Mouse (Mus musculus) embryonic facial prominence, embryonic 15.5 days (tissue): ENCODE data around the gene Cox4i1. TPM values are rescaled to one million over a fixed set of nuclear protein-coding genes. Genes with fewer than 3 reads are reported as not detected.

Experiments
- ATAC-seq: fragments of 200-750 bp; cut with Nextera tagmentation; 2 replicates; pipeline ENCODE4 v1.8.0; 2017; ENCODE audit warnings: low read depth, moderate TSS enrichment; ENCODE audit not compliant: insufficient number of reproducible peaks, low FRiP score, low TSS enrichment
- H3K27ac ChIP-seq: fragments of 300-500 bp; sonication (generic); replicated peaks from 2 replicates; pipeline ENCODE4 v1.5.1; 2015; ENCODE audit warnings: mild to moderate bottlenecking, inconsistent platforms
- H3K27me3 ChIP-seq: fragments of 300-500 bp; sonication (generic); 2 replicates; pipeline ENCODE4 v1.6.1; 2015; ENCODE audit warnings: inconsistent platforms
- H3K36me3 ChIP-seq: fragments of 300-500 bp; sonication (generic); 2 replicates; pipeline ENCODE4 v1.6.1; 2015; ENCODE audit warnings: mild to moderate bottlenecking, inconsistent platforms
- H3K4me1 ChIP-seq: fragments of 300-500 bp; sonication (generic); 2 replicates; pipeline ENCODE4 v1.6.1; 2015; ENCODE audit warnings: inconsistent platforms
- H3K4me2 ChIP-seq: fragments of 300-500 bp; sonication (generic); replicated peaks from 2 replicates; pipeline ENCODE4 v1.6.1; 2015; ENCODE audit warnings: mild to moderate bottlenecking, inconsistent platforms
- H3K4me3 ChIP-seq: fragments of 300-500 bp; sonication (generic); replicated peaks from 2 replicates; pipeline ENCODE4 v1.5.1; 2015; ENCODE audit warnings: mild to moderate bottlenecking, inconsistent platforms
- H3K9ac ChIP-seq: fragments of 300-500 bp; sonication (generic); 2 replicates; pipeline ENCODE4 v1.6.1; 2015; ENCODE audit warnings: inconsistent platforms
- H3K9me3 ChIP-seq: fragments of 300-500 bp; sonication (generic); replicated peaks from 2 replicates; pipeline ENCODE4 v1.6.1; 2016; ENCODE audit warnings: inconsistent platforms
- WGBS: fragments of 180-500 bp; shearing (Covaris S2); methylation state at CpG from one replicate; pipeline ENCODE4 v1.1.7; 2015; 5-methylcytosine and 5-hydroxymethylcytosine counted together
- polyA plus RNA-seq: library from polyadenylated mRNA; unstranded; fragments of >200 nt; fragmentation: Nextera tagmentation; extraction: Ambion mirVana; gene quantifications from 2 replicates; pipeline ENCODE4 v1.2.1, GENCODE M21; 2015

Gene Cox4i1
- polyA plus RNA-seq, 1 experiment from 2014 or later = 1,008 TPM

- H3K4me1 ChIP-seq = peaks cover 36% of the 10 kb centered on the region
- 0 out of 2 replicates have a peak overlapping the region, but pooled peaks have one; percentile 24 for H3K9ac ChIP-seq
- H3K27ac ChIP-seq = no peak overlapping the region
- no peaks in the 10 kb centered on the region for H3K36me3 ChIP-seq
- 28% methylated on average over 17 of the region's 17 CpGs for WGBS
- no peaks in the 10 kb centered on the region for H3K27me3 ChIP-seq
- ATAC-seq = no peak
- H3K9me3 ChIP-seq = no peaks in the 10 kb centered on the region
- H3K4me2 ChIP-seq = peak overlapping the region; percentile 99
- H3K4me3 ChIP-seq = peak overlapping the region; percentile 66
Observed at GRCm38 (mm10) chr8:120632969-120633664, 34.9 kb upstream of the Cox4i1 start.

GRCm38 (mm10) chr8:120633665-120634271 lies 34.3 kb upstream of the Cox4i1 start:
- WGBS = 1% methylated on average over 44 of the region's 44 CpGs
- no peaks in the 10 kb centered on the region for H3K9me3 ChIP-seq
- peaks cover 36% of the 10 kb centered on the region for H3K4me1 ChIP-seq
- peak overlapping the region; percentile 99 for H3K4me2 ChIP-seq
- H3K36me3 ChIP-seq = no peaks in the 10 kb centered on the region
- no peak overlapping the region for H3K27ac ChIP-seq
- H3K9ac ChIP-seq = peak overlapping the region; percentile 24
- peak overlapping the region; percentile 66 for H3K4me3 ChIP-seq
- ATAC-seq = peak; percentile 20; the same call in 1 of the 2 replicates
- H3K27me3 ChIP-seq = no peaks in the 10 kb centered on the region

- H3K4me2 ChIP-seq = peak overlapping the region; percentile 99
- peak overlapping the region; percentile 66 for H3K4me3 ChIP-seq
- H3K9ac ChIP-seq = peak overlapping the region; percentile 24
- H3K9me3 ChIP-seq = no peaks in the 10 kb centered on the region
- under 1% methylated on average over 40 of the region's 42 CpGs for WGBS
- peak; percentile 63 for ATAC-seq
- peaks cover 36% of the 10 kb centered on the region for H3K4me1 ChIP-seq
- H3K27ac ChIP-seq = no peak overlapping the region
- H3K27me3 ChIP-seq = no peaks in the 10 kb centered on the region
- no peaks in the 10 kb centered on the region for H3K36me3 ChIP-seq
Observed at GRCm38 (mm10) chr8:120634329-120634839, 33.6 kb upstream of the Cox4i1 start.

- no peaks in the 10 kb centered on the region for H3K27me3 ChIP-seq
- H3K27ac ChIP-seq = no peak overlapping the region
- 35% methylated on average over 8 of the region's 8 CpGs for WGBS
- no peak overlapping the region for H3K4me3 ChIP-seq
- H3K9me3 ChIP-seq = no peaks in the 10 kb centered on the region
- no peak overlapping the region for H3K4me2 ChIP-seq
- no peak for ATAC-seq
- H3K36me3 ChIP-seq = no peaks in the 10 kb centered on the region
- H3K4me1 ChIP-seq = peaks cover 13% of the 10 kb centered on the region
- no peak overlapping the region for H3K9ac ChIP-seq
Observed at GRCm38 (mm10) chr8:120641245-120641644, 26.8 kb upstream of the Cox4i1 start.

GRCm38 (mm10) chr8:120642031-120642662 lies 25.9 kb upstream of the Cox4i1 start:
- WGBS = 78% methylated on average over 10 of the region's 10 CpGs
- Histone ChIP-seq H3K4me2 (no peak overlapping the region), H3K27ac (no peak overlapping the region), H3K4me1 (peaks cover 13% of the 10 kb centered on the region), H3K4me3 (no peak overlapping the region), H3K9ac (no peak overlapping the region), H3K9me3 (no peaks in the 10 kb centered on the region), H3K36me3 (no peaks in the 10 kb centered on the region), H3K27me3 (no peaks in the 10 kb centered on the region)
- ATAC-seq = no peak

GRCm38 (mm10) chr8:120644663-120645062 lies 23.4 kb upstream of the Cox4i1 start:
- H3K27ac ChIP-seq = peak overlapping the region; percentile 48

GRCm38 (mm10) chr8:120647532-120647931 lies 20.5 kb upstream of the Cox4i1 start, which contains the start of gene 1190005I06Rik:
Gene 1190005I06Rik (minus strand): TSS chr8:120647632.
- Histone ChIP-seq H3K9me3 (no peaks in the 10 kb centered on the region), H3K27ac (no peak within 1 kb of the TSS), H3K4me2 (no peak within 1 kb of the TSS), H3K27me3 (no peaks in the 10 kb centered on the region), H3K36me3 (no peaks in the 10 kb centered on the region; the same call in 1 of the 2 replicates), H3K4me1 (peaks cover 13% of the 10 kb centered on the region), H3K4me3 (no peak within 1 kb of the TSS), H3K9ac (no peak within 1 kb of the TSS)
- no peak for ATAC-seq
- 28% methylated on average over 7 of the region's 7 CpGs for WGBS

More at GRCm38 (mm10) chr8:120644663-120645062, 23.4 kb upstream of the Cox4i1 start:
- Histone ChIP-seq H3K4me3 (no peak overlapping the region), H3K36me3 (no peaks in the 10 kb centered on the region; the same call in 1 of the 2 replicates), H3K4me1 (peaks cover 13% of the 10 kb centered on the region), H3K4me2 (no peak overlapping the region), H3K27me3 (no peaks in the 10 kb centered on the region), H3K9ac (no peak overlapping the region), H3K9me3 (no peaks in the 10 kb centered on the region)
- WGBS = 59% methylated on average over 7 of the region's 7 CpGs
- no peak; the same call in 1 of the 2 replicates for ATAC-seq

GRCm38 (mm10) chr8:120656322-120657052 lies 11.5 kb upstream of the Cox4i1 start:
- H3K4me2 ChIP-seq = no peak overlapping the region
- H3K9ac ChIP-seq = no peak overlapping the region
- peaks cover 65% of the 10 kb centered on the region for H3K36me3 ChIP-seq
- no peak overlapping the region for H3K27ac ChIP-seq
- no peaks in the 10 kb centered on the region for H3K27me3 ChIP-seq
- ATAC-seq = no peak
- WGBS = 89% methylated on average over 7 of the region's 7 CpGs
- no peaks in the 10 kb centered on the region for H3K9me3 ChIP-seq
- no peak overlapping the region for H3K4me3 ChIP-seq
- no peaks in the 10 kb centered on the region for H3K4me1 ChIP-seq

GRCm38 (mm10) chr8:120657415-120657814 lies 10.6 kb upstream of the Cox4i1 start:
- no peak overlapping the region for H3K27ac ChIP-seq
- H3K9me3 ChIP-seq = no peaks in the 10 kb centered on the region
- no peak overlapping the region for H3K4me2 ChIP-seq
- peaks cover 65% of the 10 kb centered on the region for H3K36me3 ChIP-seq
- 82% methylated on average over 8 of the region's 8 CpGs for WGBS
- no peak overlapping the region for H3K9ac ChIP-seq
- no peaks in the 10 kb centered on the region for H3K27me3 ChIP-seq
- no peaks in the 10 kb centered on the region for H3K4me1 ChIP-seq
- H3K4me3 ChIP-seq = no peak overlapping the region
- ATAC-seq = no peak

- no peak for ATAC-seq
Observed at GRCm38 (mm10) chr8:120664566-120664965, 3.5 kb upstream of the Cox4i1 start.

More at GRCm38 (mm10) chr8:120664566-120664965, 3.5 kb upstream of the Cox4i1 start:
- no peaks in the 10 kb centered on the region for H3K27me3 ChIP-seq
- no peak overlapping the region for H3K27ac ChIP-seq
- H3K4me2 ChIP-seq = no peak overlapping the region
- H3K4me1 ChIP-seq = peaks cover 40% of the 10 kb centered on the region
- H3K36me3 ChIP-seq = peaks cover 5% of the 10 kb centered on the region; the same call in 1 of the 2 replicates
- no peaks in the 10 kb centered on the region for H3K9me3 ChIP-seq
- no peak overlapping the region for H3K4me3 ChIP-seq
- no peak overlapping the region for H3K9ac ChIP-seq
- WGBS = 77% methylated on average over 6 of the region's 6 CpGs
